Mouse (Mus musculus) lung, embryonic 14.5 days (tissue): ENCODE measurements around the gene Ostm1. TPM values are rescaled to one million over a fixed set of nuclear protein-coding genes. Genes with fewer than 3 reads are reported as not detected.

Experiments
- ATAC-seq: fragments of 200-750 bp; cut with Nextera tagmentation; 2 replicates; pipeline ENCODE4 v1.8.0; 2017; ENCODE audit warnings: mild to moderate bottlenecking, moderate TSS enrichment, moderate library complexity; ENCODE audit not compliant: insufficient read depth
- DNase-seq: peaks from one replicate; pipeline ENCODE4 v3.0.0-alpha.2; 2015
- H3K27ac ChIP-seq: fragments of 300-500 bp; sonication (generic); 2 replicates; pipeline ENCODE4 v1.5.1; 2014; ENCODE audit warnings: low read depth, mild to moderate bottlenecking, moderate library complexity
- H3K27me3 ChIP-seq: fragments of 300-500 bp; sonication (generic); 2 replicates; pipeline ENCODE4 v1.6.1; 2014; ENCODE audit warnings: low read length, control low read depth; ENCODE audit not compliant: insufficient read depth
- H3K36me3 ChIP-seq: fragments of 300-500 bp; sonication (generic); 2 replicates; pipeline ENCODE4 v1.6.1; 2014; ENCODE audit warnings: control low read depth; ENCODE audit not compliant: insufficient read depth
- H3K4me1 ChIP-seq: fragments of 300-500 bp; sonication (generic); 2 replicates; pipeline ENCODE4 v1.6.1; 2014; ENCODE audit warnings: antibody characterized with exemption, control low read depth; ENCODE audit not compliant: insufficient read depth
- H3K4me2 ChIP-seq: fragments of 300-500 bp; sonication (generic); 2 replicates; pipeline ENCODE4 v1.6.1; 2014; ENCODE audit warnings: mild to moderate bottlenecking
- H3K4me3 ChIP-seq: fragments of 300-500 bp; sonication (generic); 2 replicates; pipeline ENCODE4 v1.5.1; 2014; ENCODE audit warnings: low read depth, low read length
- H3K9ac ChIP-seq: fragments of 300-500 bp; sonication (generic); 2 replicates; pipeline ENCODE4 v1.6.1; 2014
- H3K9me3 ChIP-seq: fragments of 300-500 bp; sonication (generic); 2 replicates; pipeline ENCODE4 v1.6.1; 2016; ENCODE audit warnings: low read depth, low read length, control low read depth
- CTCF ChIP-seq: IDR thresholded peaks from 2 replicates; pipeline ENCODE4 v1.5.1; 2016; ENCODE audit warnings: antibody characterized with exemption, low read depth
- WGBS: fragments of 180-500 bp; shearing (Covaris S2); extraction: QIAGEN DNeasy Blood & Tissue Kit; methylation state at CpG from one replicate; pipeline ENCODE4 v1.1.7; 2014; 5-methylcytosine and 5-hydroxymethylcytosine counted together
- polyA plus RNA-seq: library from polyadenylated mRNA; unstranded; fragments of >200 nt; fragmentation: Nextera tagmentation; extraction: Ambion mirVana; gene quantifications from 2 replicates; pipeline ENCODE4 v1.2.1, GENCODE M21; 2014

Ostm1 gene
- polyA plus RNA-seq, 1 experiment from 2014 or later: 10.7 TPM

GRCm38 (mm10) chr10:42562272-42562671 lies 21.4 kb upstream of the Ostm1 start:
- Histone ChIP-seq H3K4me2 (no peak overlapping the region), H3K36me3 (no peaks in the 10 kb centered on the region), H3K27ac (no peak overlapping the region), H3K27me3 (peaks cover 15% of the 10 kb centered on the region; the same call in 1 of the 2 replicates), H3K4me3 (no peak overlapping the region), H3K9me3 (no peaks in the 10 kb centered on the region), H3K4me1 (no peaks in the 10 kb centered on the region), H3K9ac (no peak overlapping the region)
- peak; percentile 62 for ATAC-seq
- no peak for TF ChIP-seq CTCF
- WGBS: 2% methylated on average over 12 of the region's 12 CpGs
- peak; percentile 83 for DNase-seq

GRCm38 (mm10) chr10:42572567-42572966 lies 11.1 kb upstream of the Ostm1 start:
- no peak overlapping the region for H3K4me2 ChIP-seq
- TF ChIP-seq CTCF: no peak
- no peak overlapping the region for H3K27ac ChIP-seq
- no peaks in the 10 kb centered on the region for H3K4me1 ChIP-seq
- no peak overlapping the region for H3K4me3 ChIP-seq
- DNase-seq (no peak), ATAC-seq (no peak)
- no peak overlapping the region for H3K9ac ChIP-seq
- no peaks in the 10 kb centered on the region for H3K36me3 ChIP-seq
- peaks cover 93% of the 10 kb centered on the region for H3K27me3 ChIP-seq
- WGBS: under 1% methylated on average over 20 of the region's 20 CpGs
- no peaks in the 10 kb centered on the region for H3K9me3 ChIP-seq

GRCm38 (mm10) chr10:42572971-42573370 lies 10.7 kb upstream of the Ostm1 start:
- no peak for DNase-seq

GRCm38 (mm10) chr10:42574639-42575038 lies 9.0 kb upstream of the Ostm1 start:
- 2% methylated on average over 10 of the region's 10 CpGs for WGBS
- ATAC-seq: no peak
- no peak overlapping the region for H3K4me2 ChIP-seq
- no peak overlapping the region for H3K9ac ChIP-seq
- TF ChIP-seq CTCF: no peak
- no peaks in the 10 kb centered on the region for H3K9me3 ChIP-seq
- no peaks in the 10 kb centered on the region for H3K4me1 ChIP-seq
- no peak overlapping the region for H3K4me3 ChIP-seq
- no peaks in the 10 kb centered on the region for H3K36me3 ChIP-seq
- H3K27ac ChIP-seq: no peak overlapping the region
- peaks cover 95% of the 10 kb centered on the region for H3K27me3 ChIP-seq
- DNase-seq: peak; percentile 81

More at GRCm38 (mm10) chr10:42572971-42573370, 10.7 kb upstream of the Ostm1 start:
- ATAC-seq: no peak
- H3K4me3 ChIP-seq: no peak overlapping the region
- H3K36me3 ChIP-seq: no peaks in the 10 kb centered on the region
- H3K4me1 ChIP-seq: no peaks in the 10 kb centered on the region
- H3K27me3 ChIP-seq: peaks cover 94% of the 10 kb centered on the region
- H3K9me3 ChIP-seq: no peaks in the 10 kb centered on the region
- H3K4me2 ChIP-seq: no peak overlapping the region
- no peak for TF ChIP-seq CTCF
- no peak overlapping the region for H3K27ac ChIP-seq
- WGBS: under 1% methylated on average over 15 of the region's 15 CpGs
- H3K9ac ChIP-seq: no peak overlapping the region

GRCm38 (mm10) chr10:42577525-42578280 lies 5.9 kb upstream of the Ostm1 start:
- no peaks in the 10 kb centered on the region for H3K36me3 ChIP-seq
- H3K4me3 ChIP-seq: no peak overlapping the region
- 3% methylated on average over 15 of the region's 15 CpGs for WGBS
- peaks cover 96% of the 10 kb centered on the region for H3K27me3 ChIP-seq
- H3K9ac ChIP-seq: no peak overlapping the region
- H3K9me3 ChIP-seq: no peaks in the 10 kb centered on the region
- no peak overlapping the region for H3K4me2 ChIP-seq
- no peak for ATAC-seq
- no peak for DNase-seq
- TF ChIP-seq CTCF: no peak
- no peak overlapping the region for H3K27ac ChIP-seq
- H3K4me1 ChIP-seq: no peaks in the 10 kb centered on the region

GRCm38 (mm10) chr10:42578281-42578675 lies 5.3 kb upstream of the Ostm1 start:
- under 1% methylated on average over 15 of the region's 15 CpGs for WGBS
- no peak overlapping the region for H3K27ac ChIP-seq
- H3K9ac ChIP-seq: no peak overlapping the region
- peaks cover 96% of the 10 kb centered on the region for H3K27me3 ChIP-seq
- TF ChIP-seq CTCF: no peak
- no peaks in the 10 kb centered on the region for H3K4me1 ChIP-seq
- DNase-seq: no peak
- ATAC-seq: no peak
- no peak overlapping the region for H3K4me2 ChIP-seq
- no peaks in the 10 kb centered on the region for H3K36me3 ChIP-seq
- H3K9me3 ChIP-seq: no peaks in the 10 kb centered on the region
- H3K4me3 ChIP-seq: no peak overlapping the region

- no peaks in the 10 kb centered on the region for H3K9me3 ChIP-seq
- H3K4me3 ChIP-seq: no peak overlapping the region
- whole genome bisulfite sequencing: 2% methylated on average over 22 of the region's 22 CpGs
- no peak for TF ChIP-seq CTCF
- no peak overlapping the region for H3K27ac ChIP-seq
- no peak overlapping the region for H3K9ac ChIP-seq
- DNase-seq (no peak), ATAC-seq (no peak)
- H3K27me3 ChIP-seq: peaks cover 96% of the 10 kb centered on the region
- no peaks in the 10 kb centered on the region for H3K36me3 ChIP-seq
- no peaks in the 10 kb centered on the region for H3K4me1 ChIP-seq
- H3K4me2 ChIP-seq: no peak overlapping the region
Measured at GRCm38 (mm10) chr10:42578698-42579474, 4.7 kb upstream of the Ostm1 start.
